Mouse (Mus musculus) spleen, postnatal 36 days (tissue): ENCODE measurements around the gene Erbb3.
A peak's percentile ranks its signal among the peaks of the same experiment; 100 is the strongest.

Experiments used
- DNase-seq, 2 experiments: peaks; one replicate each; pipeline ENCODE4 v3.0.0; 2022; ENCODE audit warnings: low spot score in 2 of 2, mixed read lengths in 1 of 2

Erbb3 gene

GRCm38 (mm10) chr10:128526366-128527356 is 62.8 kb downstream of the Erbb3 start:
- no peak for DNase-seq

DNA sequence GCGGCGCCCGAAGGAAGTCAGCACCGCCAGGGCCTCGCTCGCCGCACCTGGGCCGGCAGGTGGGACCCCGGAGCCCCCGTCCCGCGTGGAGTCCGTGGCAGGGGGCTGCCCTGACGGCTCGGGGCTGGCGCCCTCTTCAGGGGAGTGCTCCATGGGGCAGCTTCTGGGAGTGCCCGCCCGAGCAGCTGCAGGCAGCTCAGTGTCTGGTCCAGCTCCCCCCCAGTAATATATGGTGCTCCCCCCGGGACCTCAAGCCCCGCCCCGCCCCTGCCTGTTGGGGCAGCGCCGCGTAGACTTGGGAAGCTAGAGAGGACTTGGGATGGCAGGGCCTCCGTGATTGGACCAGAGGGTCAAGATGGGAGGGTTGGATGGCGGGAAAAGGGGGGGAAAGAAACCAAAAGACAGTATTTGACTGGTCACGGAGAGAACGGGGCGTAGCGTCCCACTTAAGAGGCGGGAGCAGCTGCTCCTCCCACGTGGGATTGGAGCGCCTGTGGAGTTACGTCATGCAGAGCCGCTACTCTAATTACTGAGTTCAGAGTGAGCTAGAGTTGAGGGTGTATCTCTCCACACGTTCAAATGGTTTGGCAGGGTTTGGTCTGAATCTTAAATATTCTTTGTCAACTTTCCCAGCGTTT is 63.7 kb downstream of the Erbb3 start, which contains the start of gene Esyt1:
TSS of gene Esyt1 (minus strand) at position 201 of the 638 bp plus-strand sequence.
- peak; percentile 97 to 98 for DNase-seq

GRCm38 (mm10) chr10:128524732-128525662 is 64.5 kb downstream of the Erbb3 start:
- peak; percentile 77 to 80 for DNase-seq

DNA sequence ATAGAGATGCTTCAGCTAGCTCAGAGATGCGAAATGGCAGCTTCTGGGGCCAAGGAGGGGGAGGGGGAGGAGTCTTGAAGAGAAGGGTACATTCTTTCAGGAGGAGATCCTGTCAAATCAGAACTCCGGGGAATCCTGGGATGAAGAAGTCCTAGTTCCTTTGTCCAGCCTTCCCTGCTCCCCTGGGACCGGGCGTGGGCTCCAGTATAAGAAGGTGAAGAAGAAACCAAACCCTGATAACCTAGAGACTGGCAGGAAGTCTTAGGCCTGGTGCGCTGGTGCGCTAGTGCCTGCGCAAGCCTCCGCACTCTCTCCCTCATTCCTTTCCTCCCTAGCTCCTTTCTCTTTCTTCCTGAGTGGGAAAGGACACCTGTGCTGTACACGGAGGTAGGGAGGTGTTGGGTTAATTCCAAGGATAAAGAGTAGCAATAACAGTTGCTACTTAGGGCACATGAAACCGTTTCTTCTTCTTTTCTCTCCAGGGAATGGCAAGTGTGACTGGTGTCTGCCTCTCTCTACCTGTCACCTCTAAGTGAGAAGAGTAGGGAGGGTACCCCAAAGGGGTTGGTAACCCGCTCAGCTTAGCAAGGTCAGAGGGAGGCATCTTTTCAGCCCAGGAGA is 65.2 kb downstream of the Erbb3 start:
- DNase-seq = peak in 1 of 2 experiments; percentile 40

- DNase-seq = no peak
These were observed 67.1 kb downstream of the Erbb3 start for GRCm38 (mm10) chr10:128522351-128522750.

DNA sequence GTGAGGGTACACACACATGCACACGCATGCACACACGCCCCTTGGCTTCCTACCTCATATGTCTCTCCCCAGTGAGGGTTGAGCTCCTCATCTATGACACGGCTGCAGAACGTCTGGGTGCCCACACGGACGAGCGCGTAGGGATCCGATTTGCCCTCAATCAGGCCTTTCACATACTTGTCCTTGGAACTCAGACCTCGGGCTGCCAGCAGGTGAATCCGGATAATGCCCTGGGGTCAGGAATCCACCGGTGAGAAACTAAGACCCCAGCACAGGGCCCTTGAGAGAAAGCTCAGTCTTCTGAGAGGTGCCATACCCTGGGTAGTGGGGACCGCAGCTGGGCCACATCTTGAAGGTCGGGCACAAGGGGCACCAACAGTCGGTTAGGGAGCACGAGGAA is 68.9 kb downstream of the Erbb3 start:
- no peak for DNase-seq

DNA sequence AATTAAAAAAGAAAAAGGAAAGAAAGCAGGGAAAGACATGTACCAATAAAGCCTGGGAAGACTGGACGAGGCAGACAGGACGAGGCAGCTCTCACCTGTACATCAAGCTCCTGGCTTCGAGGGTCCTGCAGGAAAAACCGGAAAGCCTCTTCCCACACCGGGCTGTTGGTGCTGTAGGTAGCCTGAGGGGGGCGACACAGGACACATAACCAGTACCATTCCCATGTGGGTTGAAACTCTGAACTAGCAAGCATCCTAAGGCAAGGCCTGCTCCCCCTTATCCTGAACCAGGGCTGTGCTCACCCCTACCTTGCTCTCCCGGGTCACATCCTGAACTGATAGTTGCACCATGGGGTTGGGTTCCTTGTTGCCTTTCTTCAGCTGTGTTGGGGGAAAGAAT is 70.6 kb downstream of the Erbb3 start:
- DNase-seq = no peak
